9 mouse cellular contexts compared by ENCODE assay signal in the genomic region with DNA sequence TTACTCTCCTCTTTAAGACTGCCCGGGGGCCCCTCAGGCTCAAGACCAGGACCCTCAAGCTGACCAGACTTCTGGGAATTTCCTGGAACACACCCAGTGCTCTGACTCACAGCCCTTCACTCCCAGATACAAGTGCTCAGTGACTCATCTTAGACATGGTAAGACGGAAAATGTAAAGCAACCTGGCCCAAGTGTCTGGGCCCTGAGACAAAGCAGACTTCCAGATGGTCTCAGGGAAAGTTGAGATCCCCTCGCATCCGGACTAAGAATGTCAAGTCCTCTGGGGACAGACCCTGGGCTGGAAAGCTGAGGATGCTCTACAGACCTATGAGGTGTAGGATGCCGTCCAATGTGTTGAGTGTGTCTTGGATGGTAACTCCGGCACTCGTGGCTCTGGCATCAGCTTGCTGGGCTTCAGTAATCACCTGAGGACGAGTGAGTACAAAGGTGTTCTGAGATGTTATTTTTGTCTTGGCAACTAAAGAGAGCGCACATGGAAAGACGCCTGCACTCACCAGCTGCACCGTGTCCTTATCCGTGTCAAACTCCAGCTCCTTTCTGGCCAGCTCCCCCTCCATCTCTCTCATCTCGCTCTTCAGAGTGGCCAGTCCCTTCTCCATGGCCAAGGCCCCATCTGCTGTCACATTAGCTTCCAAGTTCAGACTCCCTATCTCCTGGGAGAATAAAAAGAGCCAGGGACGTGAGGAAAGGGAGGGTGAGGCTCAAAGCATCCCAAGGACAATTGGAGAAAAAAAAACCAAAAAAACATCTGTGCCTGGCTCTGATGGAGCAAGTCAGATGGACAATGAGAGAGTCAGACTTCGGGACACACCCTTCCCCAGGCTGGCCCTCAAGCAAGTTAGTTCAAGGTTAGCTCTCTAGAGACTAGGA. TPM values are rescaled to one million over a fixed set of nuclear protein-coding genes. Genes with fewer than 3 reads are reported as not detected.
DNase-seq lines count a peak whose midpoint lies in the region; ATAC-seq lines count a peak whose summit lies in the region.
"Had no signal": no experiment of that assay in that cellular context is flagged by ENCODE, and none has a peak within 500 bp of the region (broad histone marks: within the 10 kb centered on the region; RNA-seq: fewer than 3 reads in every experiment).

No protein-coding gene starts in this region.

- no peak for DNase-seq in frontal cortex, postnatal 14 days (ENCODE audit: low spot score in 2 of 2)
- peak; percentile 75 for DNase-seq in cerebellum, adult 11-12 months
- peak; percentile 83 to 91 for DNase-seq in heart, adult 18-20 months
- DNase-seq in right cerebral cortex, postnatal 25 days: no peak
- DNase-seq in left cerebral cortex, adult 11 months (ENCODE audit: low spot score): no peak

- no peak overlapping the region for H3K4me3 ChIP-seq in limb, embryonic 13.5 days
- no peak overlapping the region for H3K4me3 ChIP-seq in forebrain, embryonic 12.5 days (replicated peaks)

- H3K27me3 ChIP-seq in limb, embryonic 13.5 days: 0 out of 2 replicates have a peak, but pooled peaks cover 2% of the 10 kb centered on the region
- H3K27me3 ChIP-seq in forebrain, embryonic 12.5 days: no peaks in the 10 kb centered on the region

- no peaks in the 10 kb centered on the region for H3K36me3 ChIP-seq in limb, embryonic 13.5 days
- no peaks in the 10 kb centered on the region for H3K36me3 ChIP-seq in forebrain, embryonic 12.5 days (replicated peaks)

- H3K4me2 ChIP-seq in limb, embryonic 13.5 days (replicated peaks): no peak overlapping the region
- H3K4me2 ChIP-seq in forebrain, embryonic 12.5 days: no peak overlapping the region
- H3K4me2 ChIP-seq: hindbrain, embryonic 14.5 days had no signal

- no peak overlapping the region for H3K27ac ChIP-seq in limb, embryonic 13.5 days
- no peak overlapping the region for H3K27ac ChIP-seq in forebrain, embryonic 12.5 days
- H3K27ac ChIP-seq: hindbrain, embryonic 14.5 days had no signal

- no peak overlapping the region for H3K9ac ChIP-seq in limb, embryonic 13.5 days
- H3K9ac ChIP-seq in forebrain, embryonic 12.5 days: no peak overlapping the region
- H3K9ac ChIP-seq: hindbrain, embryonic 14.5 days had no signal

- no peaks in the 10 kb centered on the region for H3K9me3 ChIP-seq in limb, embryonic 13.5 days
- no peaks in the 10 kb centered on the region for H3K9me3 ChIP-seq in forebrain, embryonic 12.5 days

- ATAC-seq in frontal cortex, adult (ENCODE audit: low TSS enrichment): peak; percentile 47; the same call in 1 of the 2 replicates
- ATAC-seq in limb, embryonic 13.5 days (ENCODE audit: low FRiP score, low read depth): 0 out of 2 replicates have a peak, but pooled peaks have one; percentile 44
- no peak for ATAC-seq in forebrain, embryonic 12.5 days (ENCODE audit: low FRiP score)

- H3K4me1 ChIP-seq in limb, embryonic 13.5 days: peaks cover 8% of the 10 kb centered on the region; the same call in 1 of the 2 replicates
- no peaks in the 10 kb centered on the region for H3K4me1 ChIP-seq in forebrain, embryonic 12.5 days

- 84% methylated on average over 15 of the region's 15 CpGs for WGBS in limb, embryonic 13.5 days
- WGBS in forebrain, embryonic 12.5 days: 90% methylated on average over 15 of the region's 15 CpGs

RNA-seq across cellular contexts. Expression of a gene that starts 59.5 kb away (rescaled TPM):
- total RNA-seq in heart, adult 18-20 months (2021): 10 to 100 TPM; 12.3 to 13.2 TPM
- 5.8 and 6.3 TPM in 2 replicates for polyA plus RNA-seq in limb, embryonic 13.5 days (2015; fragmentation: Nextera tagmentation; extraction: Ambion mirVana)
- polyA plus RNA-seq in forebrain, embryonic 12.5 days (2016; fragmentation: Nextera tagmentation; extraction: Ambion mirVana): 0.47 and 0.94 TPM in 2 replicates

Comparison
In these comparisons a context has a peak if more than half of its experiments do, and no peak if none do; other contexts are left out.
1. DNase-seq: peak in cerebellum, adult 11-12 months (single experiment) and heart, adult 18-20 months (2 of 2); none in frontal cortex, postnatal 14 days (0 of 2), right cerebral cortex, postnatal 25 days (single experiment) and left cerebral cortex, adult 11 months (single experiment).